Mouse (Mus musculus) intestine, embryonic 14.5 days (tissue): ENCODE data around the gene Trappc3. TPM values are rescaled to one million over a fixed set of nuclear protein-coding genes. Genes with fewer than 3 reads are reported as not detected.

Source experiments
- ATAC-seq: fragments of 200-750 bp; cut with Nextera tagmentation; replicated peaks from 2 replicates; pipeline ENCODE4 v1.8.0; 2017; ENCODE audit warnings: low read depth, moderate number of reproducible peaks, moderate TSS enrichment, moderate library complexity; ENCODE audit not compliant: low FRiP score, low TSS enrichment
- DNase-seq: peaks from one replicate; pipeline ENCODE4 v3.0.0-alpha.2; 2018; ENCODE audit warnings: low spot score
- H3K27ac ChIP-seq: fragments of 300-500 bp; sonication (generic); 2 replicates; pipeline ENCODE4 v1.5.1; 2014; ENCODE audit warnings: low read depth, mild to moderate bottlenecking, control low read depth
- H3K27me3 ChIP-seq: fragments of 300-500 bp; sonication (generic); replicated peaks from 2 replicates; pipeline ENCODE4 v1.6.1; 2014; ENCODE audit warnings: low read length, control low read depth; ENCODE audit not compliant: control insufficient read depth, insufficient read depth
- H3K36me3 ChIP-seq: fragments of 300-500 bp; sonication (generic); 2 replicates; pipeline ENCODE4 v1.6.1; 2014; ENCODE audit warnings: low read length, control low read depth; ENCODE audit not compliant: control insufficient read depth, insufficient read depth
- H3K4me1 ChIP-seq: fragments of 300-500 bp; sonication (generic); replicated peaks from 2 replicates; pipeline ENCODE4 v1.6.1; 2014; ENCODE audit warnings: low read length, control low read depth, mixed read lengths; ENCODE audit not compliant: control insufficient read depth, insufficient read depth
- H3K4me2 ChIP-seq: fragments of 300-500 bp; sonication (generic); 2 replicates; pipeline ENCODE4 v1.6.1; 2014; ENCODE audit warnings: low read length
- H3K4me3 ChIP-seq: fragments of 300-500 bp; sonication (generic); 2 replicates; pipeline ENCODE4 v1.5.1; 2014; ENCODE audit warnings: low read depth, low read length, control low read depth, mixed read lengths
- H3K9ac ChIP-seq: fragments of 300-500 bp; sonication (generic); 2 replicates; pipeline ENCODE4 v1.6.1; 2014; ENCODE audit warnings: mild to moderate bottlenecking, low read length
- H3K9me3 ChIP-seq: fragments of 300-500 bp; sonication (generic); 2 replicates; pipeline ENCODE4 v1.6.1; 2016; ENCODE audit warnings: low read length, control low read depth; ENCODE audit not compliant: control insufficient read depth
- WGBS: fragments of 180-500 bp; shearing (Covaris S2); extraction: QIAGEN DNeasy Blood & Tissue Kit; methylation state at CpG from one replicate; pipeline ENCODE4 v1.1.7; 2014; 5-methylcytosine and 5-hydroxymethylcytosine counted together
- polyA plus RNA-seq: library from polyadenylated mRNA; unstranded; fragments of >200 nt; fragmentation: Nextera tagmentation; extraction: Ambion mirVana; gene quantifications from 2 replicates; pipeline ENCODE4 v1.2.1, GENCODE M21; 2014

The Trappc3 gene
- polyA plus RNA-seq, 1 experiment from 2014 or later: 20.5 TPM

DNA sequence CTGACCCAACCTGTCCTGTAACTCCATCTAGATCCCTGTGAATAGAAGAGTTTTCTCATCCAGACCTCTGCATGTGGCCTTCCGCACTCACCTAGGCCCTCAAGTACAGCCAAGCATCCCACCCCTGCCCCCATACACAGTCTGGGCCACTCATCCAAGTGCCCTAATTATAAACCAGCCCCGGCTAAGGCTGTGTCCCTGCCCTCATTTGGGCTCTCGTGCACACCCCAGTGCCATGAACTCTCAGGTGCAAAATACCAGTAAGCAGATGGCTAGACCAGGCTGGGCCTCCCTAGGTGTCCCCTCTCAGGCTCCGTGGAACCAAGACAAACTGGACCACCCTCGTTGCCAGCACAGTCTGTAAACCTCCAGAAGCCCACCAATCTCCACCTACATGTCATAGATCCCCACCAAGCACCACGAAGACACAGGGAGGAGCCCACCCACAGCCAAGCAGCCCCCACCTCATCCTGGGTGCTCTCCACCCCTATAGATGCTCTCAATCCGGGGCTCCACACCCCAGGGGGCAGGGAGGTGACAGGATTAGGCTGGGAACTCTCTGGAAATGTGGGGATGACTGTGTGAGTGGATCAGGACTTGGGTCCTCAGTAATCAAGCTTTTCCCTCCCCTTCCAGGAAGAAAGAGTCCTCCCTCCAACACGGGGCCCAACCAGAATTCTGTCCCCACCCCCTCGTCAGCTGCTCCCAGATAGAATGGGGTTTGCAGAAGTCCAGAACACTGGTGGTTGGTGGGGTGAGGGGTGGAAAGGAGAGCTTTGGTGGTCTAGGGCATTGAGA is 7.6 kb upstream of the Trappc3 start:
- ATAC-seq: no peak
- H3K4me3 ChIP-seq: peak overlapping the region; percentile 92
- peak overlapping the region; percentile 95; the same call in 1 of the 2 replicates for H3K27ac ChIP-seq
- H3K9me3 ChIP-seq: no peaks in the 10 kb centered on the region
- no peaks in the 10 kb centered on the region for H3K36me3 ChIP-seq
- no peaks in the 10 kb centered on the region for H3K27me3 ChIP-seq
- H3K4me1 ChIP-seq: peaks cover 65% of the 10 kb centered on the region
- peak overlapping the region; percentile 97 for H3K9ac ChIP-seq
- 19% methylated on average over 9 of the region's 9 CpGs for WGBS
- no peak for DNase-seq
- peak overlapping the region; percentile 91 for H3K4me2 ChIP-seq

DNA sequence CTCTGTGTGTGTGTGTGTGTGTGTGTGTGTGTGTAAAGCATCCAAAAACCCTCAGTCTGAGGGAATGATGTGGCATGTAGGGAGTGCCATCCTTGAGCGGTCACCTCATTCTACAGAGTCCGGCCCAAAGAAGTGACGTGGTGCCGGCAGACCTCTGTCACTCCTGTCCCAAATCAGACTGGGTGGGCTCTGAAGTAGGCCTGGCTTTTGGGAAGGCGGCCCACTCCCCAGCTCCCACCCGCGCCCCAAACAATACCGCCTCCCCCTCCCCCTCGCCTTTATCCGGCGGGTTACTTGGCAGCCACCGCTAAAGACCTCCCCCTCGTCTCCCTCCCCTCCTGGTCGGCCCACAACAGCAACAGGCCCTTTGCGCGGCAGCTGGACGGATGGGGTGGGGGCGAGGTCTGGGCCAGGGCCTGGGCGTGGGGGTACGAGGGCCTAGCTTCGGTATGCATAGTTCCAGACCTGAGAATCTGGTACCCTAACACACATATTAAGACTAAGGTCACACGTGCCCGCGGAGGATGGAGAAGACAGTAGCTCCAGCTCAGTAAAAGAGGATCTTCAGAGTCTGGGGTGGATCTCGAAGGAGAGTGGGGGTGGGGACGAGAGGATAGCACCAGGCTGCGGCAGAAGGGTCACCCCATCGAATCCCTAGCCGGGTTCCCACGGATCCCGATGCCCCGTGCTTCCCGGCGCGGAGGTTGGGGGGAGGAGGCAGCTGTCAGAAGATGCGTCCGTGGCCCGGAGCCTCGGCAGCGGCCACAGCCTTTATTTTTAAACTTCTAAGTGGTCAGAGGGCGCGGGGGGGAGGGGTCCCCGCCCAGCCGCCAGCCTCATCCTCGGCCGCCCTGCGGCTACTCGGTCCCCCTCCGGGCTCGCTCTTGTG is 6.8 kb upstream of the Trappc3 start:
- no peak for ATAC-seq
- WGBS: under 1% methylated on average over 48 of the region's 50 CpGs
- no peaks in the 10 kb centered on the region for H3K9me3 ChIP-seq

DNA sequence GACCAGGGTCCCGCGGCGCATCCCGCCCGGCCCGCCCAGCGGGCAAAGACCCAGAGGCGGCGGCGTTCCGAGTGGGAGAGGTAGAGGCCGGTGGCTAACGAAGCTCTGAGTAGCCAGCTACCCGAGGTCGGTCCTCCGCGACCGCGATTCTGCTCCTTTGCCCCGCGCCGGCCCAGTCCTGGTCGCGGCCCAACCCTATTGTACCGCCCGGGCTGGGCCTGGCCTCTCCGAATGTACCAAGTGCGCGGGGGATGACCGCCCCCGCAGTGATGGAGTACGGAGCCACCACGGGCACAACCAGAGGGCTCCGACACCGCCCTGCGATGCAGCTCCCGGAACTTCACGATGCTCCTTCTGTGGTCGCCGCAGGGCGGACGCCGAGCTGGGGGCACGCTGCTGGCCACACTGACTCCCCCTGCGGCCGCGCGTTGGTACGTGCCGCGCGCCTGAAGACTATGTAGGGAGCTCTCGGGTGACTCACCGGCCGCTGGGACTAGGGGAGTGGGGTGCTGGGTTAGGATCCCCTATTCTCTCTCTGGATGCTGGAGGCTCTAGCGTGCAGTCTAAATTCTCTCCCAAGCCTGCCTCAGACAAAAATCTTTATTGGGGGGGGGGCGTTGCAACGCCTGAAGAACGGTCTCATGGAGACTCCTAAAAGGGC is 5.9 kb upstream of the Trappc3 start, which contains the start of gene Map7d1:
Gene Map7d1, minus strand, starts transcription at position 213 of the 661 bp plus-strand sequence.
- under 1% methylated on average over 59 of the region's 59 CpGs for WGBS
- peak within 1 kb of the TSS; percentile 91 for H3K4me2 ChIP-seq
- peak within 1 kb of the TSS; percentile 97 for H3K9ac ChIP-seq
- H3K36me3 ChIP-seq: no peaks in the 10 kb centered on the region
- peak; percentile 96 for DNase-seq
- ATAC-seq: peak; percentile 85
- peaks cover 71% of the 10 kb centered on the region for H3K4me1 ChIP-seq
- H3K9me3 ChIP-seq: no peaks in the 10 kb centered on the region
- H3K27me3 ChIP-seq: no peaks in the 10 kb centered on the region
- peak within 1 kb of the TSS; percentile 92 for H3K4me3 ChIP-seq
- H3K27ac ChIP-seq: peak within 1 kb of the TSS; percentile 95

More for the DNA sequence above, 6.8 kb upstream of the Trappc3 start:
- H3K4me1 ChIP-seq: peaks cover 71% of the 10 kb centered on the region
- H3K36me3 ChIP-seq: no peaks in the 10 kb centered on the region
- peak; percentile 73 for DNase-seq
- peak overlapping the region; percentile 91 for H3K4me2 ChIP-seq
- H3K27ac ChIP-seq: peak overlapping the region; percentile 95
- peak overlapping the region; percentile 97 for H3K9ac ChIP-seq
- H3K27me3 ChIP-seq: no peaks in the 10 kb centered on the region
- peak overlapping the region; percentile 92 for H3K4me3 ChIP-seq

DNA sequence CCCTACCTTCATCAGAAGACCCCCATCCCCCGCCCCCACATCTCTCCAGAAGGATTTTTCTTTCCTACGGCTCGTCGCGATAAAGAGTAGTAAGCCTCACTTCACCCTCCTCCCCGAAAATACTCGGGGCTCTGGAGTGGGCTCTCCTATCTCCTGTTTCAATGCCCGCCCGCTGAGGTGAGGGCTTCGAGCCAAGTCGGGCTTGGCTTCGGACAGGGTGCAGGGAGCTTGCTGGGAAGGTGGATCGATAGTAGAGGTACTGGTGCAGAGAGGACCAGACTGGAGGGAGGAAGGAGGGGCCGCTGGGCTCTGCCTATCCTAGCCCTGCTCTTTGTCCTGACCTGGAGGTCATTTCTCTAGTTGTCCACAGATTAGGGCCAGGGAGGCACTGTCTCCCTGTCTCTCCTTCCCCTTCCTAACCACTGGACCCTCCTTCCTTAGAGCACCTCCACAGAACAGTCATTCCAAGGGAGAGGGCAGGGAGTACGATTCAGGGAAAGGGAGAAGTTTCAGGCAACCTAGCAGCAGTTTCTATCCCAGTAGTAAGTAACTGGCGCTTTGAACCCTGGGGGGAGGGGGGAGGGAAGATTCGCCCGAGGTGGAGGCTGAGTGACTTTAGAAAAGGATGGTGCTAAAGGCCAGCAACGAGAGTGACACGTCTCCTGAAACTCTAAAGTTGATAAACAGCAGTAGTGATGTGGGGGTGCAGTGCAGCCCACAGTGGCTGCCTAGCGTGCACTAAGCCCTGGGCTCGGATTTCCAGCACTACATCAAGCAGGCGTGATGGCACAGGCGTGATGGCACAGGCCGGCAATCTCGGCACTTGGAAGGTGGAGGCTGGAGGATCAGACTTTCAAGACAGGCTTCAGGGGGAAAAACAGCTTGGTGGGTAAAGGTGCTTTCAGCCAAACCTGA is 4.9 kb upstream of the Trappc3 start:
- peak overlapping the region; percentile 95 for H3K27ac ChIP-seq
- H3K36me3 ChIP-seq: no peaks in the 10 kb centered on the region
- DNase-seq (no peak), ATAC-seq (no peak)
- H3K4me1 ChIP-seq: peaks cover 68% of the 10 kb centered on the region
- H3K9me3 ChIP-seq: no peaks in the 10 kb centered on the region
- WGBS: 6% methylated on average over 26 of the region's 26 CpGs
- H3K4me2 ChIP-seq: peak overlapping the region; percentile 91
- no peaks in the 10 kb centered on the region for H3K27me3 ChIP-seq
- peak overlapping the region; percentile 92 for H3K4me3 ChIP-seq
- peak overlapping the region; percentile 97 for H3K9ac ChIP-seq

DNA sequence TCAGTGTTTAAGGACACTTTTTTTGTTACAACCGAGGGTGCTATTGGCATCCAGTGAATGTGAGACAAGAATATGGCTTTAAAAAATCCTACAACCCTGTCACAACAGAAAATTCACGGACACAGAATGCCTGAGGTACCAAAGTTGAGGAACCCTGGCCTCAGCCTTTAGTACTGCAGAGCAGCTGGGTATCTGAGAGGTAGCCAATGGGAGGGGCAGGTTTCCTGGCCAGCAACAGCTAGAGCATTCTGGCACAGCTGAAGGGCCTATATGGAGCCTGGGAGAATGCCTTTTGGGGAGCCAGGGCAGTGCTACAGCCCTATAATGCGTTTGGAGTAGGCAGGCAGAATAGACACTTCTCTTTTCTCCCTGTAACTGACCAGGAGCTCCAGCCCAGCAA is 3.1 kb upstream of the Trappc3 start:
- DNase-seq (no peak), ATAC-seq (no peak)
- Histone ChIP-seq H3K9ac (no peak overlapping the region; the same call in 1 of the 2 replicates), H3K4me2 (peak overlapping the region; percentile 49), H3K4me1 (peaks cover 58% of the 10 kb centered on the region), H3K9me3 (no peaks in the 10 kb centered on the region), H3K27ac (peak overlapping the region; percentile 96), H3K36me3 (0 out of 2 replicates have a peak, but pooled peaks cover 4% of the 10 kb centered on the region), H3K4me3 (0 out of 2 replicates have a peak overlapping the region, but pooled peaks have one; percentile 8), H3K27me3 (no peaks in the 10 kb centered on the region)
- 27% methylated on average over 3 of the region's 3 CpGs for WGBS

DNA sequence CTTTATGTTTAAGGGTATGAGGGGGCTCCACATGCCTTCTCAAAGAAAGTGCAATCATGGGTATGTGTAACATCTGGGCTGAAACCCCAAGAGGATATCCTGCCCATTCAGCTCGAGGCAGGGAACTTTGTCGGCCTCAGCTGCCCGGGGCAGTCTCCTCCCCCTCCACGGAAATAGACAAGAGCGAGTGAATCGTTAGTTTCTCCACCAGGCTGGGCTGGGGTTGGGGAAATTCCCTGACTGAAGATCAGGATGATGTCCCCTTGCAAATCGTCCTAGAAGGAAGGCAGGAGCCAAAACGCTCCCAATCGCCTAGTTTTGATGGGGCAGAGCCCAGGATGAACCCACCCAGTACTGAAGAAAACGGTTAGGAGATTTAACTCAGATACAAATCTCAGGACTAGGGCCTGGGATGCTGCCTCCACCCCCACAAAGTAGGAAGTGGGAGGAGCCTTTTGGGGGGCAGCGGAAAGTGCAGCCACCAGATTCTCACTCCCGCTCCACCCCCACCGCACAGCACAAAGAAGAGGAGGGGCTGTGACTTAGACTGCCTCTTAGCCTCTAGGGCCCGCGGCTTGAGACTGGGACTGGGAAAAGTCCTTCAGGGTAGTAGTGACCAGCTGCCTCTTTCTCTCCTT is 2.5 kb upstream of the Trappc3 start:
- Histone ChIP-seq H3K4me1 (peaks cover 52% of the 10 kb centered on the region), H3K9ac (peak overlapping the region; percentile 25; the same call in 1 of the 2 replicates), H3K4me2 (peak overlapping the region; percentile 49), H3K27ac (peak overlapping the region; percentile 96), H3K36me3 (0 out of 2 replicates have a peak, but pooled peaks cover 5% of the 10 kb centered on the region), H3K27me3 (no peaks in the 10 kb centered on the region), H3K4me3 (peak overlapping the region; percentile 8; the same call in 1 of the 2 replicates), H3K9me3 (no peaks in the 10 kb centered on the region)
- WGBS: 3% methylated on average over 15 of the region's 15 CpGs
- no peak for ATAC-seq
- peak; percentile 81 for DNase-seq

DNA sequence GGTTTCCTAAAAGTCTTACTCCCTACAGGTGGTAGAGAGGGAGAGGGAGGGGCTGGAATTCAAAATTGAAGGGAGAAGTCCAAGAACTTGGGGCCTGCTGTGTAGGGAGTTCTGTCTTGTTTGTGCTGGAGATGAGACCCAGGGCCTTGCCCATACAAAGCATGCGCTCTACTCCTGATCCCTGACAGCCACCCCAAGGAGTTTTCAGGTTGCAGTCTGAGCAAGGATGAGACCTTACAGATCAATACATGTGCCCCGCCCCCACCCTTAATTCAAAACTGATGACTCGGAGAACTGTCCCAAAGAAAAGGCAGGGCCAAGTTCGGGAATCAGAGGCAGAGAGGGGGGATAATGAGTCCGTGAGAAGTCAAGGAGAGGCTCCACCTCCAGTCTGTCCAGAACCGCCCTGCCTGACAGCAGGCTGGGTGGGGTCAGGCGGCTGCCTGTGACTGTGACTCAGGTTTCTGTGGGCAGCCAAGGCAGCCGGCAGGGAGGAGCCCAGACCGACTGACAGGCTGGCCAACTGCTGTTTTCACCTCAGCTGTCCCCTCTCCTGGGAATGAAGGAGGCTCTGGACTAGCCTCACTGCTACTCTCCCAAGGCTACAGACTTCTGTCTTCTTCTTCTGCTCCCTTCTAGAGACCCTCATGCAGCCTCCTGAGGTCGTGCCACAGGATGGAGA is 1.5 kb upstream of the Trappc3 start:
- ATAC-seq (no peak), DNase-seq (no peak)
- no peaks in the 10 kb centered on the region for H3K27me3 ChIP-seq
- peaks cover 51% of the 10 kb centered on the region for H3K4me1 ChIP-seq
- 0 out of 2 replicates have a peak overlapping the region, but pooled peaks have one; percentile 16 for H3K9ac ChIP-seq
- 0 out of 2 replicates have a peak, but pooled peaks cover 5% of the 10 kb centered on the region for H3K36me3 ChIP-seq
- H3K4me3 ChIP-seq: peak overlapping the region; percentile 8; the same call in 1 of the 2 replicates
- 8% methylated on average over 10 of the region's 10 CpGs for WGBS
- peak overlapping the region; percentile 96 for H3K27ac ChIP-seq
- H3K9me3 ChIP-seq: no peaks in the 10 kb centered on the region
- peak overlapping the region; percentile 49 for H3K4me2 ChIP-seq
